Mouse (Mus musculus): ENCODE results near the gene Pou6f1. TPM values are rescaled to one million over a fixed set of nuclear protein-coding genes. Genes with fewer than 3 reads are reported as not detected.

Pou6f1 gene
- total and polyA plus RNA-seq, 3 experiments = 1.7 to 9.1 (median 7.4) TPM

DNA sequence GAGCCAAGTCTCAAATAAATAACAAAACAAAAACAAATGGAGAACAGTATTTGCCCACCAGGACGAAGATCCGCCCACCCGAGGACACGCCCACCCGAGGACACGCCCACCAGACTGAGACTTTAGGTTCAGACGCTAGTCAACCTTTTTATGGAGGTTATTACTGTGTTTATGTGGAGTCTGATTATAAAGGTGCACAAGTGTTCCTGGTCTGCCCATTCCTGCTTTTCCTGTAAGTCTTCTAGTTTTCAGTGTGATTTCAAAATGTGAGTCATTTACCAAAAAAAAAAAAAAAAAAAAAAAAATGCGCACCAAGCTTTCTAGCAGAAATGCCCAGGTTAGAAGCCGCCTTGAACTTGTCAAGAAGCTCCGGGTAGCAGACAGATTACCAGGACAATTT lies 27.5 kb upstream of the Pou6f1 start:
- Histone ChIP-seq H3K4me3 (replicated peaks in 1 of 3; ENCODE audit: low read depth in 2 of 3, low read length in 2 of 3, poor library complexity in 1 of 3) (no peak overlapping the region), H3K4me1 (ENCODE audit: control insufficient read depth in 1 of 2, insufficient read depth in 2 of 2) (peaks cover 5 to 14% of the 10 kb centered on the region in 2 experiments; a peak in 3 of 4 replicates), H3K79me2 (replicated peaks; ENCODE audit: control insufficient read depth, extremely low read depth, insufficient read depth, poor library complexity, severe bottlenecking) (no peaks in the 10 kb centered on the region), H3K9ac (ENCODE audit: insufficient read depth, low read depth) (no peak overlapping the region), H3K9me3 (replicated peaks; ENCODE audit: low read length) (no peaks in the 10 kb centered on the region), H3K4me2 (ENCODE audit: insufficient read depth, low read depth, poor library complexity, severe bottlenecking) (no peak overlapping the region; the same call in 1 of the 2 replicates), H3K27ac (ENCODE audit: insufficient read depth, low read depth) (no peak overlapping the region), H3K36me3 (replicated peaks in 1 of 2; ENCODE audit: control insufficient read depth in 1 of 2, insufficient read depth in 1 of 2, low read length in 1 of 2) (peaks cover 3 to 11% of the 10 kb centered on the region in 2 experiments), H3K27me3 (replicated peaks) (peaks cover 4% of the 10 kb centered on the region)
- dilution Hi-C loops (cut with MboI; ENCODE audit: extremely low pct_ligation_motif_present, extremely low pct_unique_long_range_greater_than_20kb, low sequenced_read_pairs) = no loop called here
- TF ChIP-seq ZNF384 (IDR thresholded peaks at IDR 0.05; ENCODE audit: low read depth, low read length) (peak; percentile 62), CTCF (conservative IDR thresholded peaks at IDR 0.05 in 1 of 2, IDR thresholded peaks at IDR 0.05 in 1 of 2; ENCODE audit: low read depth in 2 of 2, low read length in 2 of 2) (no peak)
- no peak for DNase-seq (ENCODE audit: extremely low read depth)
- in situ Hi-C loops (cut with MboI; ENCODE audit: low pct_ligation_motif_present, low pct_unique_long_range_greater_than_20kb, low sequenced_read_pairs) = no loop called here

DNA sequence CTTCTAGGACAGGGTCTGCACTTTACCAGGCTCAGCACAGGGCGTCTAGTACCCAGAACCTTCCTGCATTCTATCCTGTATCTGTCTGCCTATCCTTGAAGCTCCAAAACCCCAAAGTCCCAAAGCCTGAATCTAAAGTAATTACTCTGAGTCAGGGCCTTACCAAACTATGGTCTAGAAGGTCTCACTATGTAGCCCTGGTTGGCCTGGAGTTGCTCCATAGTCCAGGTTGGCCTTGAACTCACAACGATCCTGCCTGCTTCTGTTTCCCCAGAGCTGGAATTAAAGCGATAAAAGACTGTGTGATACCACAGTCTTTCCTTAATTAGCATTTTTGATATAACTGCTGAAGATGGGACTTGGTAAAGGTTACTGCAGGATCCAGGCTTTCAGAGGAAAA lies 24.7 kb upstream of the Pou6f1 start:
- in situ Hi-C loops (cut with MboI; ENCODE audit: low pct_ligation_motif_present, low pct_unique_long_range_greater_than_20kb, low sequenced_read_pairs) = no loop called here
- Histone ChIP-seq H3K79me2 (replicated peaks; ENCODE audit: control insufficient read depth, extremely low read depth, insufficient read depth, poor library complexity, severe bottlenecking) (no peaks in the 10 kb centered on the region), H3K27me3 (replicated peaks) (no peaks in the 10 kb centered on the region), H3K4me1 (ENCODE audit: control insufficient read depth in 1 of 2, insufficient read depth in 2 of 2) (no peaks in the 10 kb centered on the region; a peak in 1 of 4 replicates), H3K27ac (ENCODE audit: insufficient read depth, low read depth) (no peak overlapping the region), H3K4me2 (ENCODE audit: insufficient read depth, low read depth, poor library complexity, severe bottlenecking) (no peak overlapping the region), H3K9ac (ENCODE audit: insufficient read depth, low read depth) (no peak overlapping the region), H3K36me3 (replicated peaks in 1 of 2; ENCODE audit: control insufficient read depth in 1 of 2, insufficient read depth in 1 of 2, low read length in 1 of 2) (peaks cover 22 to 38% of the 10 kb centered on the region in 2 experiments), H3K9me3 (replicated peaks; ENCODE audit: low read length) (no peaks in the 10 kb centered on the region), H3K4me3 (replicated peaks in 1 of 3; ENCODE audit: low read depth in 2 of 3, low read length in 2 of 3, poor library complexity in 1 of 3) (no peak overlapping the region)
- DNase-seq (ENCODE audit: extremely low read depth) = no peak
- dilution Hi-C loops (cut with MboI; ENCODE audit: extremely low pct_ligation_motif_present, extremely low pct_unique_long_range_greater_than_20kb, low sequenced_read_pairs) = no loop called here
- TF ChIP-seq EP300 (IDR thresholded peaks at IDR 0.05; ENCODE audit: low read length) (no peak), NRF1 (IDR thresholded peaks at IDR 0.05; ENCODE audit: low read depth, low read length) (no peak), BHLHE40 (IDR thresholded peaks at IDR 0.05; ENCODE audit: low read depth, low read length) (no peak), JUND (conservative IDR thresholded peaks at IDR 0.05; ENCODE audit: low read depth, low read length) (no peak), MAZ (IDR thresholded peaks at IDR 0.05; ENCODE audit: low read depth, low read length) (no peak), POLR2A (IDR thresholded peaks at IDR 0.05; ENCODE audit: low read depth, low read length) (no peak), TCF12 (IDR thresholded peaks at IDR 0.05; ENCODE audit: low read depth, low read length) (no peak), USF1 (IDR thresholded peaks at IDR 0.05; ENCODE audit: low read depth, low read length) (no peak), POLR2AphosphoS2 (IDR thresholded peaks at IDR 0.05; ENCODE audit: low read depth, low read length) (no peak), RCOR1 (conservative IDR thresholded peaks at IDR 0.05; ENCODE audit: low read depth, low read length) (no peak)

DNA sequence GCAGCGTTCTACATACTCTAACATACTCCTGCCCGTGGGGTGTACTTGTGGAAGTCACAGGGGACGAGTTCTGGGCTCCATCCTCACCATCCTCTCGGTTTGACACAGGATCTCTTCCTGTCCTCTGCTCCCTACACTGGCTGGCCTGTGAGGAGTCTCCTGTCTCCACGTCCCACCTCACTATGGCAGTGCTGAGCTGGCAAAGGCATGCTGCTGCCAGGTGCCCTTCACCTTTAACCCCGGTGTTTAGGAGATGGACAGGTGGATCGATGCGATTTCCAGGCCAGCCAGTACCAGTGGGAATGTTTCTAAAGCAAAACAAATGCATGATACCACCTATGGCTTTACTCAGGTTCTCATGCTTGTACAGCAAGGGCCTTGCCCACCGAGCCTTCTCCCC lies 24.0 kb upstream of the Pou6f1 start:
- Histone ChIP-seq H3K27me3 (replicated peaks) (no peaks in the 10 kb centered on the region), H3K4me2 (ENCODE audit: insufficient read depth, low read depth, poor library complexity, severe bottlenecking) (no peak overlapping the region), H3K79me2 (replicated peaks; ENCODE audit: control insufficient read depth, extremely low read depth, insufficient read depth, poor library complexity, severe bottlenecking) (no peaks in the 10 kb centered on the region), H3K27ac (ENCODE audit: insufficient read depth, low read depth) (no peak overlapping the region; the same call in 1 of the 2 replicates), H3K9ac (ENCODE audit: insufficient read depth, low read depth) (no peak overlapping the region), H3K4me1 (ENCODE audit: control insufficient read depth in 1 of 2, insufficient read depth in 2 of 2) (no peaks in the 10 kb centered on the region; a peak in 1 of 4 replicates), H3K9me3 (replicated peaks; ENCODE audit: low read length) (no peaks in the 10 kb centered on the region), H3K4me3 (replicated peaks in 1 of 3; ENCODE audit: low read depth in 2 of 3, low read length in 2 of 3, poor library complexity in 1 of 3) (no peak overlapping the region), H3K36me3 (replicated peaks in 1 of 2; ENCODE audit: control insufficient read depth in 1 of 2, insufficient read depth in 1 of 2, low read length in 1 of 2) (peaks cover 29 to 44% of the 10 kb centered on the region in 2 experiments)
- dilution Hi-C loops (cut with MboI; ENCODE audit: extremely low pct_ligation_motif_present, extremely low pct_unique_long_range_greater_than_20kb, low sequenced_read_pairs) (no loop called here), in situ Hi-C loops (cut with MboI; ENCODE audit: low pct_ligation_motif_present, low pct_unique_long_range_greater_than_20kb, low sequenced_read_pairs) (no loop called here)
- no peak for TF ChIP-seq ZMIZ1 (IDR thresholded peaks at IDR 0.05; ENCODE audit: low read depth, low read length)
- no peak for TF ChIP-seq POLR2AphosphoS2 (IDR thresholded peaks at IDR 0.05; ENCODE audit: low read depth, low read length)
- TF ChIP-seq CHD1 (IDR thresholded peaks at IDR 0.05; ENCODE audit: low read depth, low read length) = no peak
- no peak for TF ChIP-seq POLR2A (IDR thresholded peaks at IDR 0.05; ENCODE audit: low read depth, low read length)
- no peak for TF ChIP-seq MAFK (IDR thresholded peaks at IDR 0.05; ENCODE audit: insufficient replicate concordance, low read length)
- TF ChIP-seq BHLHE40 (IDR thresholded peaks at IDR 0.05; ENCODE audit: low read depth, low read length) = no peak
- TF ChIP-seq TCF12 (IDR thresholded peaks at IDR 0.05; ENCODE audit: low read depth, low read length) = no peak
- TF ChIP-seq IRF4 (IDR thresholded peaks at IDR 0.05; ENCODE audit: low read depth, low read length) = no peak
- no peak for TF ChIP-seq ZC3H11A (IDR thresholded peaks at IDR 0.05; ENCODE audit: low read depth, low read length)
- TF ChIP-seq CHD2 (IDR thresholded peaks at IDR 0.05; ENCODE audit: low read length) = no peak
- no peak for TF ChIP-seq USF2 (conservative IDR thresholded peaks at IDR 0.05; ENCODE audit: low read depth, low read length)
- TF ChIP-seq ZNF384 (IDR thresholded peaks at IDR 0.05; ENCODE audit: low read depth, low read length) = no peak
- TF ChIP-seq MAX (IDR thresholded peaks at IDR 0.05; ENCODE audit: low read length) = no peak
- TF ChIP-seq EP300 (IDR thresholded peaks at IDR 0.05; ENCODE audit: low read length) = no peak
- TF ChIP-seq ETS1 (conservative IDR thresholded peaks at IDR 0.05; ENCODE audit: low read depth, low read length) = no peak
- TF ChIP-seq CTCF (conservative IDR thresholded peaks at IDR 0.05 in 1 of 2, IDR thresholded peaks at IDR 0.05 in 1 of 2; ENCODE audit: low read depth in 2 of 2, low read length in 2 of 2) = no peak
- TF ChIP-seq RCOR1 (conservative IDR thresholded peaks at IDR 0.05; ENCODE audit: low read depth, low read length) = no peak
- no peak for DNase-seq (ENCODE audit: extremely low read depth)

Measured in CH12.LX (cell line).